Mouse (Mus musculus) G1E (cell line): Measurements from ENCODE around the gene Fkbp5.

ENCODE experiments used
- CTCF ChIP-seq: IDR thresholded peaks from 2 replicates; pipeline ENCODE4 v1.5.1; 2012; ENCODE audit warnings: low read depth, low read length, inconsistent platforms, mixed read lengths
- GATA1 ChIP-seq: IDR thresholded peaks from 2 replicates; pipeline ENCODE4 v1.6.1; 2012; ENCODE audit warnings: borderline replicate concordance, low read length, inconsistent platforms, mixed read lengths
- POLR2AphosphoS5 ChIP-seq: IDR thresholded peaks from 2 replicates; pipeline ENCODE4 v1.6.1; 2012; ENCODE audit warnings: low read depth, low read length, inconsistent platforms; ENCODE audit not compliant: insufficient replicate concordance
- TAL1 ChIP-seq: conservative IDR thresholded peaks from 2 replicates; pipeline ENCODE4 v1.6.1; 2012; ENCODE audit warnings: low read depth, low read length, inconsistent platforms, mixed read lengths

GRCm38 (mm10) chr17:28565181-28565580 is 47.9 kb upstream of the Fkbp5 start:
- TF ChIP-seq CTCF (no peak), TAL1 (no peak), GATA1 (no peak), POLR2AphosphoS5 (no peak)
